Comparison of ENCODE assay signal across 8 mouse cellular contexts in the genomic region with DNA sequence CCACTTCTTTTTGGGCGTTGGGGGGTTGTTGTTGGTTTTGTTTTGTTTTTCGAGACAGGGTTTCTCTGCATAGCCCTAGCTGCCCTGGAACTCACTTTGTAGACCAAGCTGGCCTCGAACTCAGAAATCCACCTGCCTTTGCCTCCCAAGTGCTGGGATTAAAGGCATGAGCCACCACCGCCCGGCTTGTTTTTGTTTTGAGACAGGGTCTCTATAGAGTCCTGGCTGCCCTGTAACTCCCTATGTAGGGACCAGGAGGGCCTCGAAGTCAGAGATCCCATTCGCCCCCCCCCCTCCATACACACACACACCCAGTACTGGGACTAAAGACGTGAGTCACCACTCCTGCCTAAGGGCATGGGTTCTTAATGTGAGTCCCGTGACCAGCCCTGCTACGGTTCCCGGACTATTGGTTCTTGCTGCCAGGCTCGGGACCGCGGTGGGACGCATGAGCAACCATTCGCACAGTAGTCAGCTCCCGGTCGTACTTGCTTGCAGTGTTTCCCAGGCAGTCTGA. TPM values are rescaled to one million over a fixed set of nuclear protein-coding genes. Genes with fewer than 3 reads are reported as not detected.
A peak's percentile ranks its signal among the peaks of the same experiment; 100 is the strongest.
DNase-seq lines count a peak whose midpoint lies in the region; ATAC-seq and TF ChIP-seq lines count a peak whose summit lies in the region.

No protein-coding gene starts in this region.

- peaks cover 38% of the 10 kb centered on the region for H3K79me2 ChIP-seq in C2C12 (ENCODE audit: control insufficient read depth, insufficient read depth)

- peak overlapping the region; percentile 25 for H3K4me3 ChIP-seq in C2C12 (ENCODE audit: insufficient read depth, poor library complexity, severe bottlenecking)
- peak overlapping the region; percentile 93 for H3K4me3 ChIP-seq in embryonic facial prominence, embryonic 15.5 days (replicated peaks)
- peak overlapping the region; percentile 96 for H3K4me3 ChIP-seq in limb, embryonic 10.5 days
- peak overlapping the region; percentile 74 for H3K4me3 ChIP-seq in midbrain, embryonic 10.5 days

- no peaks in the 10 kb centered on the region for H3K9me3 ChIP-seq in embryonic facial prominence, embryonic 15.5 days (replicated peaks)
- no peaks in the 10 kb centered on the region for H3K9me3 ChIP-seq in limb, embryonic 10.5 days (replicated peaks)
- no peaks in the 10 kb centered on the region for H3K9me3 ChIP-seq in midbrain, embryonic 10.5 days (replicated peaks)

- peak; percentile 83 for DNase-seq in adrenal gland, adult 2 months
- peak; percentile 55 to 57 for DNase-seq in heart, postnatal 14 days
- DNase-seq in limb, embryonic 10.5 days (ENCODE audit: low spot score) = peak; percentile 73
- DNase-seq in midbrain, embryonic 10.5 days (ENCODE audit: low spot score) = peak; percentile 70
- peak; percentile 38 to 48 for DNase-seq in spleen, postnatal 36 days (ENCODE audit: low spot score in 2 of 2)
- no peak for DNase-seq in left cerebral cortex, adult 18-20 months (ENCODE audit: low spot score in 2 of 2)

- peak overlapping the region; percentile 97 for H3K4me2 ChIP-seq in embryonic facial prominence, embryonic 15.5 days (replicated peaks)

- peak overlapping the region; percentile 65 for H3K27ac ChIP-seq in embryonic facial prominence, embryonic 15.5 days (replicated peaks)
- peak overlapping the region; percentile 95 for H3K27ac ChIP-seq in limb, embryonic 10.5 days
- H3K27ac ChIP-seq in midbrain, embryonic 10.5 days (replicated peaks) = peak overlapping the region; percentile 96

- H3K79me3 ChIP-seq in C2C12 (ENCODE audit: low read depth) = peaks cover 34% of the 10 kb centered on the region

- peak; percentile 17 for ATAC-seq in embryonic facial prominence, embryonic 15.5 days (ENCODE audit: insufficient number of reproducible peaks, low FRiP score, low TSS enrichment, low read depth)

- H3K27me3 ChIP-seq in C2C12 (ENCODE audit: control insufficient read depth, insufficient read depth, insufficient read length) = no peaks in the 10 kb centered on the region
- H3K27me3 ChIP-seq in embryonic facial prominence, embryonic 15.5 days = no peaks in the 10 kb centered on the region
- no peaks in the 10 kb centered on the region for H3K27me3 ChIP-seq in limb, embryonic 10.5 days (ENCODE audit: low read depth, poor library complexity, severe bottlenecking)
- no peaks in the 10 kb centered on the region for H3K27me3 ChIP-seq in midbrain, embryonic 10.5 days (ENCODE audit: low read depth, poor library complexity, severe bottlenecking)

- H3K4me1 ChIP-seq in embryonic facial prominence, embryonic 15.5 days = peaks cover 27% of the 10 kb centered on the region
- peaks cover 39% of the 10 kb centered on the region for H3K4me1 ChIP-seq in limb, embryonic 10.5 days
- peaks cover 60% of the 10 kb centered on the region for H3K4me1 ChIP-seq in midbrain, embryonic 10.5 days

- WGBS in embryonic facial prominence, embryonic 15.5 days = under 1% methylated on average over 17 of the region's 18 CpGs
- WGBS in limb, embryonic 10.5 days = under 1% methylated on average over 18 of the region's 18 CpGs
- WGBS in midbrain, embryonic 10.5 days = under 1% methylated on average over 17 of the region's 18 CpGs

- peak overlapping the region; percentile 21 for H3ac ChIP-seq in C2C12 (ENCODE audit: control insufficient read depth, insufficient read length, low read depth)

- no peaks in the 10 kb centered on the region for H3K36me3 ChIP-seq in C2C12 (ENCODE audit: control insufficient read depth, insufficient read depth)
- H3K36me3 ChIP-seq in embryonic facial prominence, embryonic 15.5 days = no peaks in the 10 kb centered on the region
- H3K36me3 ChIP-seq in limb, embryonic 10.5 days = 0 out of 2 replicates have a peak, but pooled peaks cover 4% of the 10 kb centered on the region
- peaks cover 4% of the 10 kb centered on the region; the same call in 1 of the 2 replicates for H3K36me3 ChIP-seq in midbrain, embryonic 10.5 days

- intact Hi-C loops in heart, postnatal 14 days (cut with DNase I) = loop anchor here (10.0 kb wide), 1 partner anchor 1091 kb away; no protein-coding TSS in a partner anchor

- H3K9ac ChIP-seq in embryonic facial prominence, embryonic 15.5 days = peak overlapping the region; percentile 12; the same call in 1 of the 2 replicates

- no peak for TF ChIP-seq CTCF in C2C12 (IDR thresholded peaks at IDR 0.05; ENCODE audit: control insufficient read depth, insufficient read depth, insufficient read length)

TF ChIP-seq in C2C12, 6 proteins besides CTCF, POLR2A, EP300 and RAD21:
- TF ChIP-seq MYOD1 (IDR thresholded peaks at IDR 0.05; ENCODE audit: control insufficient read depth, insufficient read length, low read depth) (no peak), FOSL1 (IDR thresholded peaks at IDR 0.05; ENCODE audit: insufficient read depth, low read length, poor library complexity, severe bottlenecking) (no peak), USF1 (IDR thresholded peaks at IDR 0.05; ENCODE audit: low read depth) (peak; percentile 25)

RNA-seq across cellular contexts. Expression of a gene that starts 0.8 kb away (rescaled TPM):
- polyA plus RNA-seq in C2C12 (2012; fragmentation: generic; extraction: Trizol) = 7.1 TPM
- total RNA-seq in adrenal gland, adult 2 months (2021) = 10 to 100 TPM; 23.5 to 24.6 TPM
- polyA plus RNA-seq in adrenal gland, adult 2 months (2012; rRNA removed) = 4.9 and 5.2 TPM in 2 replicates
- polyA plus RNA-seq in embryonic facial prominence, embryonic 15.5 days (2015; fragmentation: Nextera tagmentation; extraction: Ambion mirVana) = 18.0 and 18.8 TPM in 2 replicates
- total RNA-seq in heart, postnatal 14 days (2021) = 10 to 100 TPM; 19.4 to 20.3 TPM
- polyA plus RNA-seq in limb, embryonic 10.5 days (2016; fragmentation: Nextera tagmentation; extraction: Ambion mirVana) = 11.2 and 12.6 TPM in 2 replicates
- 18.9 and 21.0 TPM in 2 replicates for polyA plus RNA-seq in midbrain, embryonic 10.5 days (2016; fragmentation: Nextera tagmentation; extraction: Ambion mirVana)
- total RNA-seq in left cerebral cortex, adult 18-20 months (2021) = 10 to 100 TPM; 26.6 to 33.5 TPM

RNA-seq across cellular contexts. Expression of a gene that starts 7.8 kb away (rescaled TPM):
- 19.1 TPM for polyA plus RNA-seq in C2C12 (2012; fragmentation: generic; extraction: Trizol)
- total RNA-seq in adrenal gland, adult 2 months (2021) = 10 to 100 TPM; 25.0 to 37.5 TPM
- 20.9 and 21.6 TPM in 2 replicates for polyA plus RNA-seq in adrenal gland, adult 2 months (2012; rRNA removed)
- polyA plus RNA-seq in embryonic facial prominence, embryonic 15.5 days (2015; fragmentation: Nextera tagmentation; extraction: Ambion mirVana) = 24.8 and 26.4 TPM in 2 replicates
- total RNA-seq in heart, postnatal 14 days (2021) = 10 to 100 TPM; 42.5 to 43.5 TPM
- 14.5 and 18.4 TPM in 2 replicates for polyA plus RNA-seq in limb, embryonic 10.5 days (2016; fragmentation: Nextera tagmentation; extraction: Ambion mirVana)
- polyA plus RNA-seq in midbrain, embryonic 10.5 days (2016; fragmentation: Nextera tagmentation; extraction: Ambion mirVana) = 19.0 and 21.7 TPM in 2 replicates
- 100 to 1,000 TPM; 216 to 221 TPM for total RNA-seq in left cerebral cortex, adult 18-20 months (2021)

RNA-seq across cellular contexts. Expression of a gene that starts 24.6 kb away (rescaled TPM):
- 2.1 TPM for polyA plus RNA-seq in C2C12 (2012; fragmentation: generic; extraction: Trizol)
- total RNA-seq in adrenal gland, adult 2 months (2021) = 10 to 100 TPM in 1 of 2 experiments, 1 to 10 TPM in 1; 4.8 to 10.1 TPM
- 8.4 and 11.5 TPM in 2 replicates for polyA plus RNA-seq in adrenal gland, adult 2 months (2012; rRNA removed)
- 4.3 and 6.4 TPM in 2 replicates for polyA plus RNA-seq in embryonic facial prominence, embryonic 15.5 days (2015; fragmentation: Nextera tagmentation; extraction: Ambion mirVana)
- 1 to 10 TPM; 1.4 to 1.8 TPM for total RNA-seq in heart, postnatal 14 days (2021)
- 3.0 TPM in 2 replicates for polyA plus RNA-seq in limb, embryonic 10.5 days (2016; fragmentation: Nextera tagmentation; extraction: Ambion mirVana)
- polyA plus RNA-seq in midbrain, embryonic 10.5 days (2016; fragmentation: Nextera tagmentation; extraction: Ambion mirVana) = 3.4 and 3.7 TPM in 2 replicates
- total RNA-seq in left cerebral cortex, adult 18-20 months (2021) = 1 to 10 TPM in 1 of 2 experiments, under 1 TPM in 1; 0.77 to 1.3 TPM

Comparison
In these comparisons a context has a peak if more than half of its experiments do, and no peak if none do; other contexts are left out.
1. H3K4me3 ChIP-seq: peak in every context shown above with its lines; median percentile 96 in limb, embryonic 10.5 days; 93 in embryonic facial prominence, embryonic 15.5 days; 74 in midbrain, embryonic 10.5 days; 25 in C2C12.
2. DNase-seq: peak in adrenal gland, adult 2 months (single experiment), heart, postnatal 14 days (2 of 2), limb, embryonic 10.5 days (single experiment), midbrain, embryonic 10.5 days (single experiment) and spleen, postnatal 36 days (2 of 2); none in left cerebral cortex, adult 18-20 months (0 of 2).
3. Peak in every context shown above with its lines, with median percentiles within 50 percentile points of each other: H3K27ac ChIP-seq.